Mouse (Mus musculus): ENCODE measurements around the gene 2410131K14Rik. TPM values are rescaled to one million over a fixed set of nuclear protein-coding genes. Genes with fewer than 3 reads are reported as not detected.
A peak's percentile ranks its signal among the peaks of the same experiment; 100 is the strongest.

Gene 2410131K14Rik
- 8.9 and 11.7 TPM in 2 replicates for polyA plus RNA-seq (2011; ENCODE audit: insufficient read length, low read depth, missing spikeins)

GRCm38 (mm10) chr5:118244606-118245443 is at the start of gene 2410131K14Rik, which contains the start of gene Rnft2:
TSS of gene 2410131K14Rik (plus strand) at chr5:118245227.
TSS of gene Rnft2 (minus strand) at chr5:118245116.
- H3K27ac ChIP-seq (ENCODE audit: insufficient read depth, low read length) = peak within 1 kb of the TSS; percentile 9; the same call in 1 of the 2 replicates
- H3K4me3 ChIP-seq (ENCODE audit: insufficient read depth, low read length) = peak within 1 kb of the TSS; percentile 77
- TF ChIP-seq CTCF (IDR thresholded peaks at IDR 0.05; ENCODE audit: borderline replicate concordance, insufficient read depth, low read length) (no peak), POLR2A (IDR thresholded peaks at IDR 0.05; ENCODE audit: low read depth, low read length) (peak; percentile 74)
- 0 out of 2 replicates have a peak, but pooled peaks cover 7% of the 10 kb centered on the region for H3K4me1 ChIP-seq (ENCODE audit: control insufficient read depth, insufficient read depth, low read length)

GRCm38 (mm10) chr5:118197421-118197820 is 47.6 kb upstream of the 2410131K14Rik start:
- H3K4me1 ChIP-seq (ENCODE audit: control insufficient read depth, insufficient read depth, low read length) = no peaks in the 10 kb centered on the region
- no peak overlapping the region for H3K4me3 ChIP-seq (ENCODE audit: insufficient read depth, low read length)
- no peak for TF ChIP-seq POLR2A (IDR thresholded peaks at IDR 0.05; ENCODE audit: low read depth, low read length)
- TF ChIP-seq CTCF (IDR thresholded peaks at IDR 0.05; ENCODE audit: borderline replicate concordance, insufficient read depth, low read length) = no peak
- no peak overlapping the region for H3K27ac ChIP-seq (ENCODE audit: insufficient read depth, low read length)

GRCm38 (mm10) chr5:118199670-118200069 is 45.4 kb upstream of the 2410131K14Rik start:
- H3K4me1 ChIP-seq (ENCODE audit: control insufficient read depth, insufficient read depth, low read length) = no peaks in the 10 kb centered on the region
- no peak overlapping the region for H3K27ac ChIP-seq (ENCODE audit: insufficient read depth, low read length)
- no peak for TF ChIP-seq POLR2A (IDR thresholded peaks at IDR 0.05; ENCODE audit: low read depth, low read length)
- TF ChIP-seq CTCF (IDR thresholded peaks at IDR 0.05; ENCODE audit: borderline replicate concordance, insufficient read depth, low read length) = no peak
- H3K4me3 ChIP-seq (ENCODE audit: insufficient read depth, low read length) = no peak overlapping the region

- TF ChIP-seq CTCF (IDR thresholded peaks at IDR 0.05; ENCODE audit: borderline replicate concordance, insufficient read depth, low read length) (no peak), POLR2A (IDR thresholded peaks at IDR 0.05; ENCODE audit: low read depth, low read length) (no peak)
- no peak overlapping the region for H3K4me3 ChIP-seq (ENCODE audit: insufficient read depth, low read length)
- no peak overlapping the region for H3K27ac ChIP-seq (ENCODE audit: insufficient read depth, low read length)
- no peaks in the 10 kb centered on the region for H3K4me1 ChIP-seq (ENCODE audit: control insufficient read depth, insufficient read depth, low read length)
Measured at GRCm38 (mm10) chr5:118204675-118205440, 40.2 kb upstream of the 2410131K14Rik start.

GRCm38 (mm10) chr5:118205852-118206251 is 39.2 kb upstream of the 2410131K14Rik start:
- H3K27ac ChIP-seq (ENCODE audit: insufficient read depth, low read length) = no peak overlapping the region
- TF ChIP-seq CTCF (IDR thresholded peaks at IDR 0.05; ENCODE audit: borderline replicate concordance, insufficient read depth, low read length) (no peak), POLR2A (IDR thresholded peaks at IDR 0.05; ENCODE audit: low read depth, low read length) (no peak)
- H3K4me3 ChIP-seq (ENCODE audit: insufficient read depth, low read length) = no peak overlapping the region
- no peaks in the 10 kb centered on the region for H3K4me1 ChIP-seq (ENCODE audit: control insufficient read depth, insufficient read depth, low read length)

GRCm38 (mm10) chr5:118214012-118214411 is 31.0 kb upstream of the 2410131K14Rik start:
- TF ChIP-seq POLR2A (IDR thresholded peaks at IDR 0.05; ENCODE audit: low read depth, low read length) (no peak), CTCF (IDR thresholded peaks at IDR 0.05; ENCODE audit: borderline replicate concordance, insufficient read depth, low read length) (no peak)
- Histone ChIP-seq H3K4me1 (ENCODE audit: control insufficient read depth, insufficient read depth, low read length) (0 out of 2 replicates have a peak, but pooled peaks cover 3% of the 10 kb centered on the region), H3K4me3 (ENCODE audit: insufficient read depth, low read length) (peak overlapping the region; percentile 14), H3K27ac (ENCODE audit: insufficient read depth, low read length) (no peak overlapping the region)

GRCm38 (mm10) chr5:118214418-118215154 is 30.4 kb upstream of the 2410131K14Rik start:
- TF ChIP-seq POLR2A (IDR thresholded peaks at IDR 0.05; ENCODE audit: low read depth, low read length) (no peak), CTCF (IDR thresholded peaks at IDR 0.05; ENCODE audit: borderline replicate concordance, insufficient read depth, low read length) (no peak)
- Histone ChIP-seq H3K4me3 (ENCODE audit: insufficient read depth, low read length) (peak overlapping the region; percentile 14), H3K4me1 (ENCODE audit: control insufficient read depth, insufficient read depth, low read length) (0 out of 2 replicates have a peak, but pooled peaks cover 3% of the 10 kb centered on the region), H3K27ac (ENCODE audit: insufficient read depth, low read length) (no peak overlapping the region)

GRCm38 (mm10) chr5:118217410-118217809 is 27.6 kb upstream of the 2410131K14Rik start:
- Histone ChIP-seq H3K4me1 (ENCODE audit: control insufficient read depth, insufficient read depth, low read length) (0 out of 2 replicates have a peak, but pooled peaks cover 3% of the 10 kb centered on the region), H3K4me3 (ENCODE audit: insufficient read depth, low read length) (no peak overlapping the region), H3K27ac (ENCODE audit: insufficient read depth, low read length) (no peak overlapping the region)
- no peak for TF ChIP-seq POLR2A (IDR thresholded peaks at IDR 0.05; ENCODE audit: low read depth, low read length)
- no peak for TF ChIP-seq CTCF (IDR thresholded peaks at IDR 0.05; ENCODE audit: borderline replicate concordance, insufficient read depth, low read length)

- Histone ChIP-seq H3K4me1 (ENCODE audit: control insufficient read depth, insufficient read depth, low read length) (no peaks in the 10 kb centered on the region), H3K4me3 (ENCODE audit: insufficient read depth, low read length) (no peak overlapping the region), H3K27ac (ENCODE audit: insufficient read depth, low read length) (no peak overlapping the region)
- TF ChIP-seq CTCF (IDR thresholded peaks at IDR 0.05; ENCODE audit: borderline replicate concordance, insufficient read depth, low read length) (no peak), POLR2A (IDR thresholded peaks at IDR 0.05; ENCODE audit: low read depth, low read length) (no peak)
Measured at GRCm38 (mm10) chr5:118223142-118223757, 21.8 kb upstream of the 2410131K14Rik start.
